Mouse (Mus musculus): ENCODE measurements around the gene Arhgef40.

DNA sequence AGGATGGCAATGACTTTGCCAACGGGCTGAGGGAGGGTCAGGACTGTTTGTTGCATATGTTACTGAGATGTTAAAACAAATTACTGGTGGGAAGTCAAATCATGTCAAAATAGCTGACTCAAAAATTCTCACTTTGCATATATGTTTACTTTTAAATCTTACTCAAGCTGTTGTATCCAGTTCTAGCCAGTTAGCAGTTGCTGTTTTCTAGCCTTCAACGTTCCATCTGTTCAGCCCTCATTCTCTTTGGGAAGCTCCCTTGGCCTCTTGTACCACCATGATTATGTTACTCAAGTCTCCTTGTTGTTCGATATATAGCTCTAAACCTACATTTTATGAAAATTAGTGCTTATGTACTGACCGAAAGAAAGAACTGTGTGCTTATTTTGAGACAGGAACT is 41.8 kb downstream of the Arhgef40 start:
- TF ChIP-seq POLR2A (IDR thresholded peaks at IDR 0.05; ENCODE audit: borderline replicate concordance, insufficient read depth, low read length) (no peak), CTCF (IDR thresholded peaks at IDR 0.05; ENCODE audit: borderline replicate concordance, insufficient read depth, low read depth, low read length) (no peak)

Data from cerebellum, adult 2 months (tissue).